Mouse (Mus musculus): ENCODE data around the gene Rabgap1l. TPM values are rescaled to one million over a fixed set of nuclear protein-coding genes. Genes with fewer than 3 reads are reported as not detected.

The Rabgap1l gene
- total RNA-seq, 1 experiment from 2014 or later: 277 TPM

GRCm38 (mm10) chr1:160330222-160330621, 462.8 kb downstream of the Rabgap1l start:
- ATAC-seq (replicated peaks in 1 of 2; ENCODE audit: insufficient read depth in 1 of 2, low FRiP score in 2 of 2, low TSS enrichment in 1 of 2, low read depth in 1 of 2, poor library complexity in 2 of 2, severe bottlenecking in 2 of 2): no peak

- ATAC-seq (replicated peaks in 1 of 2; ENCODE audit: insufficient read depth in 1 of 2, low FRiP score in 2 of 2, low TSS enrichment in 1 of 2, low read depth in 1 of 2, poor library complexity in 2 of 2, severe bottlenecking in 2 of 2): peak; percentile 74 to 82
These were observed 463.2 kb downstream of the Rabgap1l start for GRCm38 (mm10) chr1:160329788-160330187.

- no peak for ATAC-seq (replicated peaks in 1 of 2; ENCODE audit: insufficient read depth in 1 of 2, low FRiP score in 2 of 2, low TSS enrichment in 1 of 2, low read depth in 1 of 2, poor library complexity in 2 of 2, severe bottlenecking in 2 of 2)
These were observed 465.5 kb downstream of the Rabgap1l start for GRCm38 (mm10) chr1:160327531-160327930.

- no peak; a peak in 1 of 4 replicates for ATAC-seq (replicated peaks in 1 of 2; ENCODE audit: insufficient read depth in 1 of 2, low FRiP score in 2 of 2, low TSS enrichment in 1 of 2, low read depth in 1 of 2, poor library complexity in 2 of 2, severe bottlenecking in 2 of 2)
These were observed 467.5 kb downstream of the Rabgap1l start for GRCm38 (mm10) chr1:160325542-160325941.

- ATAC-seq (replicated peaks in 1 of 2; ENCODE audit: insufficient read depth in 1 of 2, low FRiP score in 2 of 2, low TSS enrichment in 1 of 2, low read depth in 1 of 2, poor library complexity in 2 of 2, severe bottlenecking in 2 of 2): no peak
These were observed 472.3 kb downstream of the Rabgap1l start for GRCm38 (mm10) chr1:160320690-160321089.

- ATAC-seq (replicated peaks in 1 of 2; ENCODE audit: insufficient read depth in 1 of 2, low FRiP score in 2 of 2, low TSS enrichment in 1 of 2, low read depth in 1 of 2, poor library complexity in 2 of 2, severe bottlenecking in 2 of 2): no peak
These were observed 474.8 kb downstream of the Rabgap1l start for GRCm38 (mm10) chr1:160318057-160318725.

GRCm38 (mm10) chr1:160316239-160316638, 476.8 kb downstream of the Rabgap1l start:
- ATAC-seq (replicated peaks in 1 of 2; ENCODE audit: insufficient read depth in 1 of 2, low FRiP score in 2 of 2, low TSS enrichment in 1 of 2, low read depth in 1 of 2, poor library complexity in 2 of 2, severe bottlenecking in 2 of 2): no peak

- ATAC-seq (replicated peaks in 1 of 2; ENCODE audit: insufficient read depth in 1 of 2, low FRiP score in 2 of 2, low TSS enrichment in 1 of 2, low read depth in 1 of 2, poor library complexity in 2 of 2, severe bottlenecking in 2 of 2): no peak
These were observed 480.4 kb downstream of the Rabgap1l start for GRCm38 (mm10) chr1:160312658-160313057.

GRCm38 (mm10) chr1:160311861-160312260, 481.1 kb downstream of the Rabgap1l start:
- no peak for ATAC-seq (replicated peaks in 1 of 2; ENCODE audit: insufficient read depth in 1 of 2, low FRiP score in 2 of 2, low TSS enrichment in 1 of 2, low read depth in 1 of 2, poor library complexity in 2 of 2, severe bottlenecking in 2 of 2)

GRCm38 (mm10) chr1:160309951-160310350, 483.1 kb downstream of the Rabgap1l start:
- ATAC-seq (replicated peaks in 1 of 2; ENCODE audit: insufficient read depth in 1 of 2, low FRiP score in 2 of 2, low TSS enrichment in 1 of 2, low read depth in 1 of 2, poor library complexity in 2 of 2, severe bottlenecking in 2 of 2): no peak

- ATAC-seq (replicated peaks in 1 of 2; ENCODE audit: insufficient read depth in 1 of 2, low FRiP score in 2 of 2, low TSS enrichment in 1 of 2, low read depth in 1 of 2, poor library complexity in 2 of 2, severe bottlenecking in 2 of 2): peak; percentile 54 to 69
These were observed 484.0 kb downstream of the Rabgap1l start for GRCm38 (mm10) chr1:160308996-160309395.

- ATAC-seq (replicated peaks in 1 of 2; ENCODE audit: insufficient read depth in 1 of 2, low FRiP score in 2 of 2, low TSS enrichment in 1 of 2, low read depth in 1 of 2, poor library complexity in 2 of 2, severe bottlenecking in 2 of 2): no peak
These were observed 484.5 kb downstream of the Rabgap1l start for GRCm38 (mm10) chr1:160308498-160308897.

GRCm38 (mm10) chr1:160306866-160307616, 486.0 kb downstream of the Rabgap1l start:
- ATAC-seq (replicated peaks in 1 of 2; ENCODE audit: insufficient read depth in 1 of 2, low FRiP score in 2 of 2, low TSS enrichment in 1 of 2, low read depth in 1 of 2, poor library complexity in 2 of 2, severe bottlenecking in 2 of 2): peak; percentile 28 to 37

GRCm38 (mm10) chr1:160306336-160306735, 486.7 kb downstream of the Rabgap1l start:
- ATAC-seq (replicated peaks in 1 of 2; ENCODE audit: insufficient read depth in 1 of 2, low FRiP score in 2 of 2, low TSS enrichment in 1 of 2, low read depth in 1 of 2, poor library complexity in 2 of 2, severe bottlenecking in 2 of 2): no peak

- ATAC-seq (replicated peaks in 1 of 2; ENCODE audit: insufficient read depth in 1 of 2, low FRiP score in 2 of 2, low TSS enrichment in 1 of 2, low read depth in 1 of 2, poor library complexity in 2 of 2, severe bottlenecking in 2 of 2): no peak
These were observed 487.2 kb downstream of the Rabgap1l start for GRCm38 (mm10) chr1:160305826-160306225.

- no peak for ATAC-seq (replicated peaks in 1 of 2; ENCODE audit: insufficient read depth in 1 of 2, low FRiP score in 2 of 2, low TSS enrichment in 1 of 2, low read depth in 1 of 2, poor library complexity in 2 of 2, severe bottlenecking in 2 of 2)
These were observed 488.0 kb downstream of the Rabgap1l start for GRCm38 (mm10) chr1:160304969-160305498.

GRCm38 (mm10) chr1:160302268-160302667, 490.7 kb downstream of the Rabgap1l start:
- ATAC-seq (replicated peaks in 1 of 2; ENCODE audit: insufficient read depth in 1 of 2, low FRiP score in 2 of 2, low TSS enrichment in 1 of 2, low read depth in 1 of 2, poor library complexity in 2 of 2, severe bottlenecking in 2 of 2): no peak; a peak in 1 of 4 replicates

GRCm38 (mm10) chr1:160301156-160301555, 491.9 kb downstream of the Rabgap1l start:
- ATAC-seq (replicated peaks in 1 of 2; ENCODE audit: insufficient read depth in 1 of 2, low FRiP score in 2 of 2, low TSS enrichment in 1 of 2, low read depth in 1 of 2, poor library complexity in 2 of 2, severe bottlenecking in 2 of 2): peak; percentile 60 to 72; a peak in 3 of 4 replicates
